Mouse (Mus musculus): ENCODE results near the gene Mkrn3.

- no peak for TF ChIP-seq USF1 (IDR thresholded peaks at IDR 0.05; ENCODE audit: low read depth)
- TF ChIP-seq E2F4 (IDR thresholded peaks at IDR 0.05; ENCODE audit: insufficient read depth): no peak
- no peak for TF ChIP-seq POLR2A (IDR thresholded peaks at IDR 0.05; ENCODE audit: insufficient read length, low read depth)
- no peak for TF ChIP-seq CEBPB (IDR thresholded peaks at IDR 0.05; ENCODE audit: insufficient read depth, poor library complexity, severe bottlenecking)
- TF ChIP-seq TCF3 (IDR thresholded peaks at IDR 0.05; ENCODE audit: insufficient read length, low read depth): no peak
- no peak for TF ChIP-seq MYOG (IDR thresholded peaks at IDR 0.05; ENCODE audit: control insufficient read depth in 1 of 3, insufficient read depth in 1 of 3, insufficient read length in 2 of 3, low read depth in 2 of 3)
- no peak for TF ChIP-seq REST (IDR thresholded peaks at IDR 0.05; ENCODE audit: insufficient read depth, insufficient read length)
- TF ChIP-seq MAX (IDR thresholded peaks at IDR 0.05; ENCODE audit: low read depth): no peak
Observed at GRCm38 (mm10) chr7:62436394-62436793, 16.5 kb upstream of the Mkrn3 start.

Data from myocyte (in vitro differentiated cells).